Mouse (Mus musculus) lung, adult 2 months (tissue): ENCODE data around the gene Rnf216.

Experiments used
- CTCF ChIP-seq: fragments of 200-500 bp; IDR thresholded peaks from 2 replicates; pipeline ENCODE4 v1.5.1; 2011; ENCODE audit warnings: mild to moderate bottlenecking, low read length, control low read depth; ENCODE audit not compliant: insufficient read depth
- POLR2A ChIP-seq: fragments of 200-500 bp; IDR thresholded peaks from 2 replicates; pipeline ENCODE4 v1.6.1; 2011; ENCODE audit warnings: low read depth, mild to moderate bottlenecking, control low read depth, low read length, borderline replicate concordance; ENCODE audit errors: extremely low read depth

- TF ChIP-seq POLR2A (no peak), CTCF (no peak)
These were observed 46.7 kb downstream of the Rnf216 start for GRCm38 (mm10) chr5:143066096-143066495.
